Mouse (Mus musculus) myocyte (in vitro differentiated cells): ENCODE data around the gene Ncam1.

Experiments
- CEBPB ChIP-seq: IDR thresholded peaks from 2 replicates; pipeline ENCODE4 v1.6.1; 2011; ENCODE audit warnings: mild to moderate bottlenecking, moderate library complexity; ENCODE audit not compliant: poor library complexity, insufficient read depth, severe bottlenecking
- MAX ChIP-seq: IDR thresholded peaks from one replicate; pipeline ENCODE4 v1.6.1; 2011; ENCODE audit warnings: low read depth, mild to moderate bottlenecking, control low read depth
- POLR2A ChIP-seq: IDR thresholded peaks from one replicate; pipeline ENCODE4 v1.6.1; 2011; ENCODE audit warnings: low read depth, mild to moderate bottlenecking, control low read depth, moderate library complexity; ENCODE audit not compliant: insufficient read length
- USF1 ChIP-seq: IDR thresholded peaks from one replicate; pipeline ENCODE4 v1.6.1; 2011; ENCODE audit warnings: low read depth, mild to moderate bottlenecking, control low read depth, moderate library complexity

GRCm38 (mm10) chr9:49531833-49532232 lies 266.9 kb downstream of the Ncam1 start:
- TF ChIP-seq CEBPB (no peak), MAX (no peak), POLR2A (no peak), USF1 (no peak)
